Mouse (Mus musculus) megakaryocyte-erythroid progenitor cell, adult 5-6 weeks (primary cell): Measurements from ENCODE around the gene Scd4. TPM values are rescaled to one million over a fixed set of nuclear protein-coding genes. Genes with fewer than 3 reads are reported as not detected.
"Not testable (repeated sequence)": the region's sequence is repeated elsewhere in the genome, so short reads cannot be mapped to it uniquely, and the experiment has no call there.

Experiments used
- ATAC-seq: replicated peaks from 2 replicates; pipeline ENCODE4 v1.8.0; 2016; ENCODE audit warnings: mild to moderate bottlenecking, inconsistent platforms; ENCODE audit not compliant: severe bottlenecking, poor library complexity, low FRiP score, low TSS enrichment
- total RNA-seq, 2 experiments: library from RNA; stranded (forward) in 1 of 2; stranded (reverse) in 1 of 2; fragments of 200-1000, 215-1000 nt in 1 of 2; fragments of >200 nt in 1 of 2; fragmentation: Nextera tagmentation in 1 of 2; gene quantifications; 2 replicates each; pipeline ENCODE4 v1.2.3; 2014 to 2017

The Scd4 gene
- total RNA-seq, 2 experiments from 2014 or later = 2.1 TPM; not detected in 1

GRCm38 (mm10) chr19:44365733-44366132 is 32.8 kb downstream of the Scd4 start:
- ATAC-seq = peak; percentile 60

- ATAC-seq = not testable (repeated sequence)
Observed at GRCm38 (mm10) chr19:44367076-44367475, 34.2 kb downstream of the Scd4 start.

GRCm38 (mm10) chr19:44369371-44369770 is 36.5 kb downstream of the Scd4 start:
- ATAC-seq = no peak

GRCm38 (mm10) chr19:44370231-44370630 is 37.3 kb downstream of the Scd4 start:
- ATAC-seq = no peak

GRCm38 (mm10) chr19:44372969-44373368 is 40.1 kb downstream of the Scd4 start:
- ATAC-seq = peak; percentile 98

GRCm38 (mm10) chr19:44376511-44376951 is 43.6 kb downstream of the Scd4 start:
- ATAC-seq = no peak

- ATAC-seq = 0 out of 2 replicates have a peak, but pooled peaks have one; percentile 18
Observed at GRCm38 (mm10) chr19:44377629-44378375, 44.9 kb downstream of the Scd4 start.

GRCm38 (mm10) chr19:44379090-44379489 is 46.2 kb downstream of the Scd4 start:
- no peak for ATAC-seq

GRCm38 (mm10) chr19:44380065-44380464 is 47.2 kb downstream of the Scd4 start:
- ATAC-seq = no peak

GRCm38 (mm10) chr19:44382682-44383321 is 49.9 kb downstream of the Scd4 start:
- no peak for ATAC-seq

- ATAC-seq = no peak
Observed at GRCm38 (mm10) chr19:44385887-44386498, 53.1 kb downstream of the Scd4 start.

- no peak for ATAC-seq
Observed at GRCm38 (mm10) chr19:44387089-44387671, 54.3 kb downstream of the Scd4 start.

GRCm38 (mm10) chr19:44387746-44388474 is 55.0 kb downstream of the Scd4 start:
- ATAC-seq = no peak

GRCm38 (mm10) chr19:44388475-44389428 is 55.9 kb downstream of the Scd4 start:
- peak; percentile 91 for ATAC-seq

- ATAC-seq = no peak
Observed at GRCm38 (mm10) chr19:44389507-44389906, 56.6 kb downstream of the Scd4 start.

- no peak for ATAC-seq
Observed at GRCm38 (mm10) chr19:44391856-44392255, 59.0 kb downstream of the Scd4 start.

- ATAC-seq = no peak
Observed at GRCm38 (mm10) chr19:44392339-44393009, 59.6 kb downstream of the Scd4 start.

- peak; percentile 69 for ATAC-seq
Observed at GRCm38 (mm10) chr19:44393962-44394422, 61.1 kb downstream of the Scd4 start.
